Mouse (Mus musculus): Measurements from ENCODE around the gene Plac8. TPM values are rescaled to one million over a fixed set of nuclear protein-coding genes. Genes with fewer than 3 reads are reported as not detected.
A peak's percentile ranks its signal among the peaks of the same experiment; 100 is the strongest.

The Plac8 gene
- polyA plus RNA-seq (2012; rRNA removed) = 24.6 and 27.2 TPM in 2 replicates

- TF ChIP-seq CTCF (IDR thresholded peaks at IDR 0.05; ENCODE audit: control insufficient read depth, insufficient read depth, insufficient replicate concordance, low read depth, low read length) (no peak), POLR2A (IDR thresholded peaks at IDR 0.05; ENCODE audit: control insufficient read depth, low read depth, low read length) (no peak)
- Histone ChIP-seq H3K27ac (ENCODE audit: control insufficient read depth, insufficient read depth, low read depth, low read length) (no peak within 1 kb of the TSS), H3K27me3 (ENCODE audit: control insufficient read depth, insufficient read depth, low read length) (no peaks in the 10 kb centered on the region), H3K36me3 (ENCODE audit: control insufficient read depth, insufficient read depth, low read length) (no peaks in the 10 kb centered on the region), H3K4me1 (ENCODE audit: control insufficient read depth, insufficient read depth, low read length) (peaks cover 10% of the 10 kb centered on the region), H3K4me3 (ENCODE audit: control insufficient read depth, low read depth, low read length) (no peak within 1 kb of the TSS)
Observed at GRCm38 (mm10) chr5:100572069-100572468, at the start of gene Plac8. Gene Plac8 (minus strand): TSS chr5:100572245.

GRCm38 (mm10) chr5:100620952-100621351, 48.9 kb upstream of the Plac8 start:
- TF ChIP-seq POLR2A (IDR thresholded peaks at IDR 0.05; ENCODE audit: control insufficient read depth, low read depth, low read length) (no peak), CTCF (IDR thresholded peaks at IDR 0.05; ENCODE audit: control insufficient read depth, insufficient read depth, insufficient replicate concordance, low read depth, low read length) (no peak)
- H3K4me1 ChIP-seq (ENCODE audit: control insufficient read depth, insufficient read depth, low read length) = no peaks in the 10 kb centered on the region

GRCm38 (mm10) chr5:100619586-100620275, 47.7 kb upstream of the Plac8 start:
- H3K4me1 ChIP-seq (ENCODE audit: control insufficient read depth, insufficient read depth, low read length) = no peaks in the 10 kb centered on the region
- no peak for TF ChIP-seq CTCF (IDR thresholded peaks at IDR 0.05; ENCODE audit: control insufficient read depth, insufficient read depth, insufficient replicate concordance, low read depth, low read length)
- TF ChIP-seq POLR2A (IDR thresholded peaks at IDR 0.05; ENCODE audit: control insufficient read depth, low read depth, low read length) = no peak
- no peak overlapping the region for H3K27ac ChIP-seq (ENCODE audit: control insufficient read depth, insufficient read depth, low read depth, low read length)
- no peaks in the 10 kb centered on the region for H3K27me3 ChIP-seq (ENCODE audit: control insufficient read depth, insufficient read depth, low read length)
- no peak overlapping the region for H3K4me3 ChIP-seq (ENCODE audit: control insufficient read depth, low read depth, low read length)
- no peaks in the 10 kb centered on the region for H3K36me3 ChIP-seq (ENCODE audit: control insufficient read depth, insufficient read depth, low read length)

More at GRCm38 (mm10) chr5:100620952-100621351, 48.9 kb upstream of the Plac8 start:
- H3K4me3 ChIP-seq (ENCODE audit: control insufficient read depth, low read depth, low read length) = no peak overlapping the region
- H3K27ac ChIP-seq (ENCODE audit: control insufficient read depth, insufficient read depth, low read depth, low read length) = no peak overlapping the region
- no peaks in the 10 kb centered on the region for H3K27me3 ChIP-seq (ENCODE audit: control insufficient read depth, insufficient read depth, low read length)
- H3K36me3 ChIP-seq (ENCODE audit: control insufficient read depth, insufficient read depth, low read length) = no peaks in the 10 kb centered on the region

GRCm38 (mm10) chr5:100613896-100614768, 42.1 kb upstream of the Plac8 start:
- Histone ChIP-seq H3K4me1 (ENCODE audit: control insufficient read depth, insufficient read depth, low read length) (no peaks in the 10 kb centered on the region), H3K27me3 (ENCODE audit: control insufficient read depth, insufficient read depth, low read length) (no peaks in the 10 kb centered on the region), H3K4me3 (ENCODE audit: control insufficient read depth, low read depth, low read length) (no peak overlapping the region), H3K36me3 (ENCODE audit: control insufficient read depth, insufficient read depth, low read length) (no peaks in the 10 kb centered on the region), H3K27ac (ENCODE audit: control insufficient read depth, insufficient read depth, low read depth, low read length) (no peak overlapping the region)
- TF ChIP-seq CTCF (IDR thresholded peaks at IDR 0.05; ENCODE audit: control insufficient read depth, insufficient read depth, insufficient replicate concordance, low read depth, low read length) (no peak), POLR2A (IDR thresholded peaks at IDR 0.05; ENCODE audit: control insufficient read depth, low read depth, low read length) (no peak)

GRCm38 (mm10) chr5:100607868-100608267, 35.8 kb upstream of the Plac8 start:
- H3K36me3 ChIP-seq (ENCODE audit: control insufficient read depth, insufficient read depth, low read length) = no peaks in the 10 kb centered on the region
- TF ChIP-seq CTCF (IDR thresholded peaks at IDR 0.05; ENCODE audit: control insufficient read depth, insufficient read depth, insufficient replicate concordance, low read depth, low read length) (no peak), POLR2A (IDR thresholded peaks at IDR 0.05; ENCODE audit: control insufficient read depth, low read depth, low read length) (no peak)
- no peaks in the 10 kb centered on the region for H3K27me3 ChIP-seq (ENCODE audit: control insufficient read depth, insufficient read depth, low read length)
- no peak overlapping the region for H3K27ac ChIP-seq (ENCODE audit: control insufficient read depth, insufficient read depth, low read depth, low read length)
- no peaks in the 10 kb centered on the region for H3K4me1 ChIP-seq (ENCODE audit: control insufficient read depth, insufficient read depth, low read length)
- no peak overlapping the region for H3K4me3 ChIP-seq (ENCODE audit: control insufficient read depth, low read depth, low read length)

- Histone ChIP-seq H3K27me3 (ENCODE audit: control insufficient read depth, insufficient read depth, low read length) (no peaks in the 10 kb centered on the region), H3K36me3 (ENCODE audit: control insufficient read depth, insufficient read depth, low read length) (no peaks in the 10 kb centered on the region), H3K4me1 (ENCODE audit: control insufficient read depth, insufficient read depth, low read length) (no peaks in the 10 kb centered on the region), H3K27ac (ENCODE audit: control insufficient read depth, insufficient read depth, low read depth, low read length) (no peak overlapping the region), H3K4me3 (ENCODE audit: control insufficient read depth, low read depth, low read length) (no peak overlapping the region)
- TF ChIP-seq CTCF (IDR thresholded peaks at IDR 0.05; ENCODE audit: control insufficient read depth, insufficient read depth, insufficient replicate concordance, low read depth, low read length) (no peak), POLR2A (IDR thresholded peaks at IDR 0.05; ENCODE audit: control insufficient read depth, low read depth, low read length) (no peak)
Observed at GRCm38 (mm10) chr5:100607090-100607762, 35.2 kb upstream of the Plac8 start.

GRCm38 (mm10) chr5:100605828-100606229, 33.8 kb upstream of the Plac8 start:
- Histone ChIP-seq H3K27me3 (ENCODE audit: control insufficient read depth, insufficient read depth, low read length) (no peaks in the 10 kb centered on the region), H3K36me3 (ENCODE audit: control insufficient read depth, insufficient read depth, low read length) (no peaks in the 10 kb centered on the region), H3K27ac (ENCODE audit: control insufficient read depth, insufficient read depth, low read depth, low read length) (0 out of 2 replicates have a peak overlapping the region, but pooled peaks have one; percentile 8), H3K4me1 (ENCODE audit: control insufficient read depth, insufficient read depth, low read length) (no peaks in the 10 kb centered on the region), H3K4me3 (ENCODE audit: control insufficient read depth, low read depth, low read length) (no peak overlapping the region)
- TF ChIP-seq CTCF (IDR thresholded peaks at IDR 0.05; ENCODE audit: control insufficient read depth, insufficient read depth, insufficient replicate concordance, low read depth, low read length) = no peak
- TF ChIP-seq POLR2A (IDR thresholded peaks at IDR 0.05; ENCODE audit: control insufficient read depth, low read depth, low read length) = no peak
